ENCODE assay signal across 8 mouse cellular contexts in genomic region chr19:8252705-8253037, GRCm38 (mm10). TPM values are rescaled to one million over a fixed set of nuclear protein-coding genes. Genes with fewer than 3 reads are reported as not detected.
DNase-seq lines count a peak whose midpoint lies in the region; ATAC-seq and TF ChIP-seq lines count a peak whose summit lies in the region.

No protein-coding gene starts in this region.

- no peak for TF ChIP-seq POLR2A in cerebellum, adult 2 months (IDR thresholded peaks at IDR 0.05; ENCODE audit: borderline replicate concordance, insufficient read depth, low read length)
- TF ChIP-seq POLR2A in thymus, adult 2 months (IDR thresholded peaks at IDR 0.05; ENCODE audit: control insufficient read depth, extremely low read depth, insufficient read depth, low read length, poor library complexity) = no peak

- H3K4me3 ChIP-seq in cerebellum, adult 2 months (replicated peaks; ENCODE audit: insufficient read depth, low read depth, low read length) = peak overlapping the region; percentile 64
- peak overlapping the region; percentile 54 for H3K4me3 ChIP-seq in thymus, adult 2 months (ENCODE audit: control insufficient read depth, insufficient read depth, low read length)
- peak overlapping the region; percentile 54 for H3K4me3 ChIP-seq in liver, embryonic 16.5 days (ENCODE audit: low read depth, low read length)

- no peak overlapping the region for H3K27ac ChIP-seq in cerebellum, adult 2 months (ENCODE audit: insufficient read depth, low read length)
- no peak overlapping the region for H3K27ac ChIP-seq in thymus, adult 2 months (ENCODE audit: control insufficient read depth, insufficient read depth, low read length)
- peak overlapping the region; percentile 58 for H3K27ac ChIP-seq in liver, embryonic 16.5 days (ENCODE audit: low read length)

- H3K36me3 ChIP-seq in thymus, adult 2 months (ENCODE audit: control insufficient read depth, insufficient read depth, low read length) = no peaks in the 10 kb centered on the region
- H3K36me3 ChIP-seq in liver, embryonic 16.5 days (ENCODE audit: control insufficient read depth, insufficient read depth) = no peaks in the 10 kb centered on the region

- no peaks in the 10 kb centered on the region for H3K9me3 ChIP-seq in liver, embryonic 16.5 days (replicated peaks; ENCODE audit: control insufficient read depth, low read length)

- ATAC-seq in cerebellum, adult (ENCODE audit: insufficient number of reproducible peaks, low FRiP score, low TSS enrichment) = no peak
- ATAC-seq in liver, embryonic 16.5 days (ENCODE audit: low read depth) = no peak
- no peak for ATAC-seq in CD4-positive, CD25-positive, alpha-beta regulatory T cell, adult 4 months

- H3K27me3 ChIP-seq in cerebellum, adult 2 months (ENCODE audit: control insufficient read depth, insufficient read depth, low read length) = no peaks in the 10 kb centered on the region
- H3K27me3 ChIP-seq in thymus, adult 2 months (ENCODE audit: control insufficient read depth, insufficient read depth, low read length) = no peaks in the 10 kb centered on the region
- H3K27me3 ChIP-seq in liver, embryonic 16.5 days (ENCODE audit: control insufficient read depth, insufficient read depth, low read depth, low read length) = no peaks in the 10 kb centered on the region

- no peaks in the 10 kb centered on the region for H3K4me1 ChIP-seq in cerebellum, adult 2 months (ENCODE audit: control insufficient read depth, insufficient read depth, low read length)
- H3K4me1 ChIP-seq in thymus, adult 2 months (replicated peaks; ENCODE audit: control insufficient read depth, insufficient read depth, low read length) = 0 out of 2 replicates have a peak, but pooled peaks cover 3% of the 10 kb centered on the region
- H3K4me1 ChIP-seq in liver, embryonic 16.5 days (ENCODE audit: control insufficient read depth, low read depth, low read length) = no peaks in the 10 kb centered on the region

- H3K9ac ChIP-seq in liver, embryonic 16.5 days (ENCODE audit: low read depth, low read length) = no peak overlapping the region

- TF ChIP-seq CTCF in cerebellum, adult 2 months (IDR thresholded peaks at IDR 0.05; ENCODE audit: borderline replicate concordance, insufficient read depth, low read depth, low read length) = no peak
- no peak for TF ChIP-seq CTCF in thymus, adult 2 months (IDR thresholded peaks at IDR 0.05; ENCODE audit: borderline replicate concordance, control insufficient read depth, extremely low read depth, insufficient read depth, low read length, poor library complexity)

- WGBS in cerebellum, adult 2 months = 20% methylated on average over 3 of the region's 3 CpGs
- 24% methylated on average over 3 of the region's 3 CpGs for WGBS in thymus, adult 2 months
- WGBS in liver, embryonic 16.5 days (ENCODE audit: insufficient replicate concordance) = 30% methylated on average over 3 of the region's 3 CpGs

- H3K4me2 ChIP-seq in liver, embryonic 16.5 days (ENCODE audit: low read depth, low read length) = peak overlapping the region; percentile 44

- DNase-seq in cerebellum, adult 2 months = no peak
- no peak for DNase-seq in thymus, adult 2 months
- DNase-seq in thymus, postnatal 14 days = no peak
- no peak for DNase-seq in right cerebral cortex, postnatal 25 days
- DNase-seq in testis, postnatal 10 days (ENCODE audit: low spot score) = no peak

RNA-seq across cellular contexts. Expression of gene Slc22a29, which starts 34.0 kb away (rescaled TPM):
- 0.08 and 0.13 TPM in 2 replicates for polyA plus RNA-seq in cerebellum, adult 2 months (2012; rRNA removed)
- polyA plus RNA-seq in thymus, adult 2 months (2012; rRNA removed) = not detected in 2 replicates
- polyA plus RNA-seq in liver, embryonic 16.5 days (2015; fragmentation: Nextera tagmentation; extraction: Ambion mirVana) = 0.25 and 0.34 TPM in 2 replicates
- not detected for polyA plus RNA-seq in CD4-positive, CD25-positive, alpha-beta regulatory T cell, adult 4 months (2017; shearing (Covaris generic))
